Comparison of ENCODE assay signal across 9 mouse cellular contexts in the genomic region with DNA sequence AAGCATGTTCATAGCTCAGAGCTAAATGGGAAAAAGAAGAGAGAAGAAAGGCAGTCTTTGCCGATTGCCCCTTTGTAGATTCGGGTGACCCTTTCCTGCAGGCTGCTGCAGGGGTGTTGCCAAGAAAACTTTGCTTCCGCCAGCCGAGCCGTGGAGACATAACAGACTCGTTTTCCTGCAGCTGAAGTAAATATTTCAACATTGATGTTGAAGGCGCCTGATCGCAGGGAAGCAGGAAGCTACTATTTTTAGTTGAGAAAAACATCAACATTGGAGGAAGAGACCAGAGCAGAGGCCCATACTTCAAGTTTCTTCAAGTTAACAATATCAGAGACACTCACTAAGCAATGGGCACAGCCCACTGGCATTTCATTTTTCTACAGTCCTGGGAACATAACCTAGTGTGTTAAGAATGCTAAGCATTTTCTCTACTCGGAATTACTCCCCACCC.
DNase-seq lines count a peak whose midpoint lies in the region; ATAC-seq and TF ChIP-seq lines count a peak whose summit lies in the region.
"Had no signal": no experiment of that assay in that cellular context is flagged by ENCODE, and none has a peak within 500 bp of the region (broad histone marks: within the 10 kb centered on the region; RNA-seq: fewer than 3 reads in every experiment).

No protein-coding gene starts in this region.

- no peak overlapping the region for H3K27ac ChIP-seq in limb, embryonic 14.5 days (replicated peaks; ENCODE audit: low read depth, low read length)
- H3K27ac ChIP-seq in midbrain, embryonic 15.5 days, result peak overlapping the region; percentile 42

- no peak overlapping the region for H3K4me2 ChIP-seq in limb, embryonic 14.5 days (replicated peaks; ENCODE audit: low read depth, low read length, severe bottlenecking)
- no peak overlapping the region for H3K4me2 ChIP-seq in midbrain, embryonic 15.5 days

- peaks cover 3% of the 10 kb centered on the region; the same call in 1 of the 2 replicates for H3K4me1 ChIP-seq in limb, embryonic 14.5 days (ENCODE audit: control insufficient read depth, insufficient read depth, low read length)
- peaks cover 15% of the 10 kb centered on the region for H3K4me1 ChIP-seq in midbrain, embryonic 15.5 days

- peak; percentile 31 for DNase-seq in left cerebral cortex, postnatal 4 days
- no peak for DNase-seq in left cerebral cortex, adult 8-10 months (ENCODE audit: low spot score in 2 of 2)
- peak; percentile 73 for DNase-seq in fibroblast of lung, adult 2 months (ENCODE audit: low read depth)
- DNase-seq in heart, postnatal 4 days, result peak; percentile 73
- DNase-seq in limb, embryonic 14.5 days (ENCODE audit: low spot score), result peak; percentile 49
- peak; percentile 62 for DNase-seq in thymus, postnatal 4 days

- H3K9me3 ChIP-seq in limb, embryonic 14.5 days (ENCODE audit: control insufficient read depth, low read length), result no peaks in the 10 kb centered on the region
- no peaks in the 10 kb centered on the region for H3K9me3 ChIP-seq in midbrain, embryonic 15.5 days

- no peak for TF ChIP-seq POLR2A in limb, embryonic 14.5 days (IDR thresholded peaks at IDR 0.05; ENCODE audit: borderline replicate concordance, extremely low read depth, insufficient read depth, insufficient read length)

- WGBS in limb, embryonic 14.5 days, result 30% methylated on average over 9 of the region's 9 CpGs
- 39% methylated on average over 9 of the region's 9 CpGs for WGBS in midbrain, embryonic 15.5 days

- H3K4me3 ChIP-seq in limb, embryonic 14.5 days (replicated peaks; ENCODE audit: low read length), result no peak overlapping the region
- H3K4me3 ChIP-seq in midbrain, embryonic 15.5 days, result no peak overlapping the region

- ATAC-seq in limb, embryonic 14.5 days (ENCODE audit: low FRiP score, low read depth), result no peak
- ATAC-seq in midbrain, embryonic 15.5 days (replicated peaks), result peak; percentile 58; the same call in 1 of the 2 replicates
- ATAC-seq in cerebellum, adult (ENCODE audit: insufficient number of reproducible peaks, low FRiP score, low TSS enrichment), result no peak
- ATAC-seq: Patski had no signal

- no peak overlapping the region for H3K9ac ChIP-seq in limb, embryonic 14.5 days (ENCODE audit: low read depth, low read length, severe bottlenecking)
- no peak overlapping the region for H3K9ac ChIP-seq in midbrain, embryonic 15.5 days

- intact Hi-C loops in left cerebral cortex, postnatal 4 days (cut with DNase I), result no loop called here

- no peaks in the 10 kb centered on the region for H3K36me3 ChIP-seq in limb, embryonic 14.5 days (ENCODE audit: control insufficient read depth, insufficient read depth, low read length)
- no peaks in the 10 kb centered on the region for H3K36me3 ChIP-seq in midbrain, embryonic 15.5 days (replicated peaks)

- H3K27me3 ChIP-seq in limb, embryonic 14.5 days (ENCODE audit: control insufficient read depth, insufficient read depth, low read length), result no peaks in the 10 kb centered on the region
- no peaks in the 10 kb centered on the region for H3K27me3 ChIP-seq in midbrain, embryonic 15.5 days (replicated peaks)
- H3K27me3 ChIP-seq: Patski had no signal

Comparison
In these comparisons a context has a peak if more than half of its experiments do, and no peak if none do; other contexts are left out.
1. DNase-seq: peak in left cerebral cortex, postnatal 4 days (single experiment), fibroblast of lung, adult 2 months (single experiment), heart, postnatal 4 days (single experiment), limb, embryonic 14.5 days (single experiment) and thymus, postnatal 4 days (single experiment); none in left cerebral cortex, adult 8-10 months (0 of 2).